Mouse (Mus musculus): ENCODE results near the gene Zdhhc16.

Gene Zdhhc16

DNA sequence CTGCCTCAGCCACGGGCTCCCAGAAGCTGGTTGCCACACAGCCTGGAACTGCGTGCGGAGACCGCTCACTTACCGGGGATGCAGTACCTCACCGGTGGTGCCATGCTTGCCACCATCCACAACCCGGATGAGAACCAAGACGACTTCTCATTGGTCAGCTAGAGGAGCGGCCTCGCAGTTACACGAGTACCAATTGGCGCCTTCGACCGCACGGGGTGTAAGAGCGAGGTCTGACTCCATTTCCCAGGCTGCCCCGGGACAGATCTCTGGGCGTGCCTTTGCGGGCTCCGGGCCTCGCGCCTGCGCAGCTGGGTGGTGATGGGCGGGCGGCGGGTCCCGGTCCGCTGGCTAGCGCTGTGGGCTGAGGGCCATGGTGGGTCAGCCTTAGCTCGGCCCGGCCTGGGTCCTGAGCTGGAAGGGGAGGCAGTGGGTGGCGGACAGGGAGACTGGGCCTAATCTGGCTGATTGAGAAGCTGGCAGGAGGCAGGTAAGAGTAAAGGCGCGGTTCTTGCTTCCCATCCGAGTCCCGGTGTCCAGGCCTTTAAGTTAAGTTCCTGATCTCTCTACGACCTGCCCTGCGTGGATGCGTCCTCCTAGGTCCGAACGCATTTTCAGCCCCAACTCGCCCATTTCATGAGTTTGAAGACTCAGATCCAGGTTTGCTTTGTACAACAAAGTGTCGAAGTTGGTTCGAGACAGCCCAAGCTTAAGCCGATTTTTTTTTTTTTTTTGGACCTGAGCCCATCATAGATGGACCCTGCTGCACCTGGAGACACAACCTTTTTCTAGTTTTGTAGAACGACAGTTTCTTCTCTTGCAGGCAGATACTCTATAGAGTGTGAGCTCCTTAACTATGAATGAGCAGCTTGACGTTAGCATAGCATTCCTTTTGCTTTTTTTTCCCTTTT is at the start of gene Zdhhc16, which contains the start of gene Exosc1:
Zdhhc16 (plus strand) TSS at position 302 of the 908 bp plus-strand sequence.
Exosc1 (minus strand) TSS at position 245 of the 908 bp plus-strand sequence.
- peak; percentile 97 for DNase-seq

DNA sequence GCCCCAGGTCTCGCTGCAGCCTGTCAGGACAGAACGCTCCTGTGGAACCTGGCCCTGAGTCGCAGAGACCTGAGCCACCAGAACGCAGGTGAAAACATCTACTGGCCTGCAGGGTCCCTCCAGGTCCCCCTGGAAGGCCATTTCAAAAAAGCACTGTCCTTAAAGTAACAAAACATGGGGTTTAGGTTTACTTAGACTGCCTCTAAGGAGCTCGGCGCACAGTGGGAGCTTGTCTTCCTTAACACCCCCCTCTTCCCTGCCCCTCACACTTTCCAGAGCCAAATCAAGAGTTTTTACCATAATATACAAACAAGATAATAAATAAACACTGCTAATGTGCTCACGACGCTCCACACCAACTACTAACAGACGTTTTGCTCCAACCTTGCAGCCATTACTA is 49.4 kb upstream of the Zdhhc16 start:
- no peak for DNase-seq

DNA sequence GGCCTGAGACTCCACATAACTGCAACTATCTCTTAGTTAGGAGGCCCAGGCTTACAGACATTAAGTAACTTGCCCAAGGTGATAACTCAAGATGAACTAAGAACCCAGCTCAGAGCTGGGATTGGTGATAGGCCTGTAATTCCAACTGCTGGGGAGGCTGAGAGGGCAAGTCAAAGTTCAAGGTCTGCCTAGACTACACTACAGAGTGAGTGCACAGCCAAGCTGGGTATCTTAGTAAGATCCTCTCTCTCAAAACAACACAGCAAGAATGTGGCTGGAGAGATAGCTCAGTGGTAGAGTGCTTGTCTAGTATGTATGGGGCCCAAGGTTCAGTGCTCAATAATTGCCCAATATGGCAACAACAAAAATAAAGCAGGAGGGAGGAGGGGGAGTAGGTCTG is 45.1 kb upstream of the Zdhhc16 start:
- no peak for DNase-seq

DNA sequence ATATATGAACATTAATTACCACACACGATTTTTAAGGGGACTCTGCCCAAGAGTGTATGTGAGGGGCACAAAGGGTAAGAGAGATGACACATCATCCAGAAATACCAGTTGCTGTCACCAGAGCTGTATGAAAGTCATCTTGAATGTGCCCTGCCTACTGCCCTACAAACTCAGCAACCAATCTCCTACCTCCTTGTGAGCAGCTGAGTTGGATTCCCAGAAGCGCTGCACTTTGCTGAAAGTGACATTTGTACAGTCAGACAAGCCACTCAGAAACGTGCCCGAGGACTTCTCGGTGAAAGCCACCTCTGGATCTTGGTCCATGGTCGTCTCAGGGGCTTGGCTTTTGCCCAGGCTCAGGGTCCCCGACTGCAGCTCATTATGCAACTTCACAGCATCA is 38.3 kb upstream of the Zdhhc16 start:
- no peak for DNase-seq

DNA sequence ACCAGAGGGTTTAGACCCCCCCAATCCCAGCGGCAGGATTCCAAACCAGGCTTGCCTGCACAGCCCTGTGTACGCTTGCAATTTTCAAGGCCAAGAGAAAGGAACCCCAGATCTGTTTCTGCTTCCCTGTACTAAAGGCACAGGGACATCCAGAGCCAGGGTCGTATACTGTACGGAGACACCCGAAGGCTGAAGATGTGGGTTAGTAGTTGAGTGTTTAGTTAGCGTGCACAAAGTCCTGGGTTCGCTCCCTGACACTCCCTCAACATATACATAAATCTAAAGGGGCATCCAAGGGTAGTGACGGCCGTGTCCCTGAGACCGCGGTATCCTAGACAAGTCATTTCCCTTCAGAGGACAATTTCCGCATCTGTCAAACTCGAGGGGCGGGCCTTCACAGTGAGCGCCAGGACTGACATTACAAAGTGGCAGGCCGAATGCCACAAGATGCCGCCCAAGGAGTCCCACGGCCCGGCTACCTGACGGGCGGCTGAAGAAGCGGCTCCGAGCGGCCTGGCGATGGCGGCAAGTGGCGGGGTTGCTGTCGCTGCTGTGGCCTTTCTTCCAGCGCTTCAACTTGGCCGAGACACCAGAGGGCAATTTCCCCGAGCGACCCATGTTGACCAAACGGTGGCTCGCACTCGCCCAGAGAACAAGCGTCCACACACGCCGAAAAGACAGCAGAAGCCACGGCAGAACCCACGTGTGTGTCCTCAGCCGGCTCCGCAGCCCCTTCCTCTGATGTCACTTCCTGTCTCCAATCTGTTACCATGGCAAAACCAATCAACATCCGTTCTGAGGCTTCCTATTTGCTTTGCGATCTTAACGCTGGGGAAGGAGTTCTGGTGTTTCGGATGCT is 37.6 kb upstream of the Zdhhc16 start, which contains the start of gene Rrp12:
Rrp12 (minus strand) TSS at position 714 of the 859 bp plus-strand sequence.
- DNase-seq = peak; percentile 70

DNA sequence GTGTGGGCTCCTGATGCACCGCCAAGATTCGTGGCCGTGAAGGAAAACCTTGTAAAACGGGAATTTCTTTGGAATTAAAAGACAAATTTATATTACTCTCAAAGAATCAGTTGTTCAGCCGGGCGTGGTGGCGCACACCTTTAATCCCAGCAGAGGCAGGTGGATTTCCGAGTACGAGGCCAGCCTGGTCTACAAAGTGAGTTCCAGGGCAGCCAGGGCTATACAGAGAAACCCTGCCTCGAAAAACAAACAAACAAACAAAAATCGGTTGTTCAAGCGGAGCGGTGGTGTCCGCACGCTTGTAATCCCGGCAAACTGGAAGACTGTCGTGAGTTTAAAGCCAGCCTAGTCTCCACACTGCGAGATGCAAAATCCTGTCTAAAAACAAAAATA is 37.0 kb upstream of the Zdhhc16 start:
- DNase-seq = no peak

DNA sequence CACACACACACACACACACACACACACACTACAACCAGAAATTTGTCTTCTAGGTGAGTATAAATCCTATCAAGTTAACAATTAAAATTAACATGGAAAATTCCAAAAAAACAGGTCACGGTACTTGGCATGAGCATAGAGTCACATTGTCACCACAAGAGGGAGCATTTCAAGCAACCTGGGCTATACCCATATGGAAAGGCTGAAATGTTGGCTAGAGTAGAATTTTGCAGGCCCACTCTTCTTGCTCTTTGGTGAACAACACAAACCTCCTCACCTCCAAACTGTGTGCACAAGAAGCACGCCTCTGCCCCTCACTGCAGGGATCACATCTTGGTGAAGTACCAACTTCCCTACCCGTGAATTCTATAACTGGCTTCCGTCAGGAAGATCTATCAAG is 34.4 kb upstream of the Zdhhc16 start:
- peak; percentile 35 for DNase-seq

DNA sequence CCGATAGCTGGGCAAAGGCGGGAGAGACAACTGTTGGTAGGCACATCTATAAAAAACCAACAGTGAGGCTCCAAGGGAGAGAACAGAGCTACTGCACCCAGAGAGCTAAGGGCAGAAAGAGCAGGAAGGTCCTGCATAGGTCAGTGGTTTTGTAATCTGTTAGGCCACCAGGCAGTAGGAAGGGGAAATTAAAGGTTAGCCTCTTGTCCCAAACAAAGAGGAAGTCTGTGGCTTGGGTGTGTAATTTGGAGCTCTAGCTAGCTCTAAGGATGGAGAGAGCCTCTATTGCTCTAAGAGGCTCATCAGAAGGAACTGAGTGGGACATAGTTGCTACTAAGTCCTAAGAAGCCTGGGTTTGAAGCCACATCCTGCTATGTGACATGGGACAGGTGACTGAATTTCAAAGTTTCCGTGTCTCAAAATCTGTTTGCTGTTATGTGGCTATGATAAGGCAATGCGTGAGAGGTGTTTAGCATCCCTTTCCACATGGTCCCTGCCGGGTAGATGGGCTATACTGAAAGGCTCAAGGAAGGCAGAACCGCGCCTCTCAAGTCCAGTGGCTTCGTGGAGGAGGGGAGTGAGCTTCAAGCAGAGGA is 32.7 kb upstream of the Zdhhc16 start:
- DNase-seq = no peak

DNA sequence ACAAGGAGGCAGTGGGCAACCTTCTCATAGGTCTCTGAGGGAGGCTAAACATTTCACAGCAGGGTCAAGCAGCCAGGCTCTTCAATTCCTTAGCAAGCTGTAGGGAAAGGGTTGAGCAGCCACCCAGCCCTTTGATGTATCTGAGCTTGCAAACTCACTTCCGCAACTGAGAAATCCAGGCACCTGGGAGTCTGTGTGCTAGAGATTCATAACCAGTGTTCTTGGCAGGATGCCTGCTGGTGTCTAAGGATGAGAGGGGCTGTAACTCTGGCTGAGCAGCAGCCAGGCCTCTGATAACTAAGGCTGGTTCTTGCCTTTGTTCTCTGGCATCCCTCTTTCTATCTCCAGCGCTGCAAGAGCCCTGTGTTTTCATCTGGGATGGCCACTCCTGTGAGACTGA is 31.6 kb upstream of the Zdhhc16 start:
- DNase-seq = no peak

DNA sequence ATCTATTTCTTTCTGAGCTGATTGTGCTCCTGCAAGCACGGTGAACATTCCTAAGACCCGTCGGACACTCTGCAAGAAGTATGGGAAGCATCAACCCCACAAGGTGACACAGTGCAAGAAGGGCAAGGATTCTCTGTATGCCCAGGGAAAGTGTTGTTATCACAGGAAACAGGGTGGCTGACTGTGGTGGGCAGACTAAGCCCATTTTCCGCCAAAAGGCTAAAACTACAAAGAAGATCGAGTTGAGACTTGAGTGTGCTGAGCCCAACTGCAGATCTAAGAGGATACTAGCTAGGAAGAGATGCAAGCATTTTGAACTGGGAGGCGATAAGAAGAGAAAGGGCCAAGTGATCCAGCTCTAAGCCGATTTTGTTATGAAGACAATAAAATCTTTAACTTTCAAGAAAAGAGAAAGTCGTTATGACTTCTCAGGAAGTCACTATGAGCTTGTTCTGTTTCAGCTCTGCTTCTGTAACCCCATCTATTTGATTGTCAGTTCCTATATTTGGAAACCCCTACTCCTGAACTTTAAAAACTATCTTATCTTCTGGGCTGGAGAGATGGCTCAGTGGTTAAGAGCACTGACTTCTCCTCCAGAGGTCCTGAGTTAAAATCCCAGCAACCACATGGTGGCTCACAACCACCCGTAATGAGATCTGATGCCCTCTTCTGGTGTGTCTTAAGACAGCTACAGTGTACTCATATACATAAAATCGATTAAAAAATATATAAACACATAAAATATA is 30.3 kb upstream of the Zdhhc16 start:
- no peak for DNase-seq

DNA sequence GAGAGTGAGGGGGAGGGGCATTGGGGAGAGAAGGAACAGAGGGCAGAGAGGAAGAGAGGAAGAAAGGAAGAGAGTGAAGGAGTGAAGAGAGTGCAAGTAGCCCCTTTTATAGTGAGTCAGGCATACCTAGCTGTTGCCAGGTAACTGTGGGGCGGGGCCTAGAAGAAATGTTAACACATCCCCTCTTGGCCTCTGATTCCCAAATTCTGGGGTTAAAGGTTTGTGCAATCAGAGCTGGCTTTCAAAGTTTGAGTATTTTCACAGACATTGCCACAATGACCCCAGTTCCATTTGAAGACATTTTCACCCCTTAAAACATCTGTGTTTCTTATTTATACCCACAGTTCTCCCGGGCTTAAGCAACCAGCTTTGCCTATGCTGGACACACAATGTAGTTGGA is 28.0 kb upstream of the Zdhhc16 start:
- DNase-seq = no peak

DNA sequence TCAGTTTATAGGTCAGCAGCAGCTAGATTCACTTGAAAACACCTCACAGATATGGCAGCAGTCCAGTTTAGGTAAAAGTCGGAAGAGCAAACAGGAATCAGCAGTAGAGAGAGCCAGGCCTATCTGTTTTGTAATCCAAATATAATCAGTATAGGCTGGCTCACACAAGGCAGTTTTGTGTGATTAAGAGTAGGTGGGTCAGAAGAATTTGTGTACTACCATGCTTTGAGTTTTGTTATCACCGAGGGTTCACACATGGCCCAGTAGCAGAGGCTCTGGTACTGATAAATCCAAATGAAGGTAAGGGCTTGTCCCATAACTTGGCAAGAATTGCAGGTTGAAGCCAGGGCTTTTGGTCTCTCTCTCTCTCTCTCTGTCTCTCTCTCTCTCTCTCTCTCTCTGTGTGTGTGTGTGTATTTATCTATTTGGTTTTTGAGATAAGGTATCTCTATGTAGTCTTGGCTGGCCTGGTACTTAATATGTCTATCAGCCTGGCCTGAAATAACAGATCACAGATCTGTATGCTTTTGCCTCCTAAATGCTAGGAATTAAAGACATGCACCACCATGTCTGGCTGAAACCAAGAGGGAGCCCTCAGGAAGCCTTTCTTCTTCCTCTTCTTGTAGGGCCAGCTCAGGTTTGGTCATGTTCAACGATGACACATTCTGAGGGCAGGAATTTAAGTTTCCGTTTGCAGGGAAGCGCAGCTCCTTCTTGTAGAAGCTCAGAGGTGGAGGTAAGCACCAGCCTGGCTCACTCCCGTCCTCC is 26.8 kb upstream of the Zdhhc16 start:
- no peak for DNase-seq

DNA sequence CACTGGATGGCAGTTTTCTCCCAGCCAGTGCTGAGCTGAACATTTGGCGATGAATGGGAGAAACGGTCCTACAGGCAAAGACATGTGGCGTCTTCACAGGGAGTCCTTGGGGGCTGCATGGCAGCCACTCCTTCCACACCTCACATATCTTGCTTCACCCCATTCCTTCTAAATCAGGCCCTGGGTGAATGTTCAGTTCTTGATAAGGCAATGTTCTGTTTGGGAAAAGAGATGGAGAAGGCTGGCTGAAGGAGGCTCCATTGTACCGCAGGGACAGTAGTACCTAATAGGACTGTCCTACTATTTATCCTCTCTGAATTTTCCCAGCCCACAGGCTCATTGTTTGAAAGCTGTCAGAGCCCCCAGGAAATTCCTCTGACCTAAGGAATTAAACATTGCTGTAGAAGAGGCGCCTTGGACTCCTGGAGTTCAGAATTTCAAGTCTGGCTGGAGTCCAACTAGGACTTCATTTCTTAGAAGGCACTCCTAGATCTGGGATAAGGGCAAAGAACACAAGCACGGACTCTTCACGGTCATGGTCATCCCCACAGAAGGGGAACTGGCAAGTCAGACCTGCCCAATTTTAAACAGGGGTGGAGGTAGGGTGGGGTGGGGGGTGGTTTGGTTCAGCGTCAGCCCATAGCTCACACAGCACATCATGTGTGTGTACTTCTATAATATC is 26.1 kb upstream of the Zdhhc16 start:
- DNase-seq = no peak

DNA sequence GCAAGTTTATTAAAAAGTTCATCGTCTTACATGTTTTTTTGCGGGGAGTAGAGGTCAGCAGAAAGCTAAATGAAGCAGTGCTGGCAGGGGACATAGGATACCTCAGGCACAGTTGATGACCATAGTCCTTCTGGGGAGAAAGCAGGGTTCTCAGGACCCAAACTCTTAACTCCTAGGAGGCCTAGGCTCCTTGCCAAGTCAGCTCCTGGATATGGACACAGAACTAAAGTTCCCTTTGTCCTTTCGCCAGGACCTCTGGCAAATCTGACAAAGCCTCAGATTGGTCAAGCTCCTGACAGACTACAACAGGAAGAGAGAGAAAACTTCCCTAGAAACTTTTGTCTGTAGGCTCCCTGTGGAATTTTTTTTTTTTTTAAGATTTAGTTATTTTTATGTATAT is 24.5 kb upstream of the Zdhhc16 start:
- no peak for DNase-seq

DNA sequence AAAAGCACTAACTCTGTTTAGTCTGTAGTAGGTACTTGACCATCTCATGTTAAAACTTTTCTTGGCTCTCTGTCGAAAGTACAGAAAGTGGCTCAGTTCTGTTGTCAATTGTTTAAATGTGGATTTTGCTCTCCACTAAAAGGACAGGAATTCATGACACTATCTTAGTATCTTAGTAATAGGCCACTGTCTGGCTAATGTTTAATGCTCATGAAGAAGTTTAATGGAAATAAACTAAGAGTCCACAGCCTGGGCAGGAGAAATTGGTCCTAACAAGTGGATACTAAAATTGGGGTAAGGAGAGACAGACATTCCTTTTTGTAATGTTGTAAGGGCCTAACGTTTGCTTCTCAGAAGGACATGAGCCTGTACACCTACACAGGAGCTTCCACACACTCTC is 22.9 kb upstream of the Zdhhc16 start:
- no peak for DNase-seq

DNA sequence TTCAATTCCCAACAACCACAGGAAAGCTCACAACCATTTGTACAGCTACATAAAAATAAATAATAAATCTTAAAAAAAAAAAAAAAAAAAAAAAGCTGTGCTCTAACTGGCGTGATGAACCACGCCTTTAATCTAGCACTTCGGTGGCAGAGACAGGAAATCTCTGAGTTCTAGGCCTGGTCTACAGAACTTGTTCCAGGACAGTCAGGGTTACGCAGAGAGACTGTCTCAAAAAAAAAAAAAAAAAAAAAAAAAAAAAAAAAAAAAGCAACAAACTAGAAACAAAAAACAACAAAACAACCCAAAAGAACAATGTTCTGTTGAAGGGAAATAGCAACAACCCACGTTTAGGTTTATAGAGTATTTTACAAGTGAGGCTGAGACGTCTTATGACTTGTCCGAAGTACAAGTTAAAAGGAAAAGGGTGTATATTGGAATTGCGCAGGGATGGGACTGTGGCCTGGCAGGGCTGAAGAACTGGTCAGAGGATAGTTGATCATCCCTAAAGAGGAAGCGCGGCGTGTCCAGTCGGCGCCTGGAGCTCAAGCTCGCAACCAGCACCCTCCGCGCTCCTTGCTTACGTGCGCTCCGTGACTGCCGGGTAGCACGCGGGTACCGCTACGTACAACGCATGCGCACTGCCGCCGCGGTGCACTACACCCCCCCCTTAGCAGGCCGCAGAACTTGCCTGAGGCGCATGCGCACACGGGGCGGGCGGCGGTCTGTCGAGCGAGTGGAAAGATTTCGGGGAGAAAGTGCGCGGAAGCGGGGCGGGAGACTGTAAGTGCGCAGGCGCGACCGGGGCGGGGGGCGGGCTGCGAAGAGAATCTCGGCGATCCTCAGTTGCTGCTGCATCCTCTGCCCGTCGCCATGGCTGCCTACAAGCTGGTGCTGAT is 21.9 kb upstream of the Zdhhc16 start, which contains the start of gene Pgam1:
Pgam1 (plus strand) TSS at position 746 of the 896 bp plus-strand sequence.
- peak; percentile 97 for DNase-seq

DNA sequence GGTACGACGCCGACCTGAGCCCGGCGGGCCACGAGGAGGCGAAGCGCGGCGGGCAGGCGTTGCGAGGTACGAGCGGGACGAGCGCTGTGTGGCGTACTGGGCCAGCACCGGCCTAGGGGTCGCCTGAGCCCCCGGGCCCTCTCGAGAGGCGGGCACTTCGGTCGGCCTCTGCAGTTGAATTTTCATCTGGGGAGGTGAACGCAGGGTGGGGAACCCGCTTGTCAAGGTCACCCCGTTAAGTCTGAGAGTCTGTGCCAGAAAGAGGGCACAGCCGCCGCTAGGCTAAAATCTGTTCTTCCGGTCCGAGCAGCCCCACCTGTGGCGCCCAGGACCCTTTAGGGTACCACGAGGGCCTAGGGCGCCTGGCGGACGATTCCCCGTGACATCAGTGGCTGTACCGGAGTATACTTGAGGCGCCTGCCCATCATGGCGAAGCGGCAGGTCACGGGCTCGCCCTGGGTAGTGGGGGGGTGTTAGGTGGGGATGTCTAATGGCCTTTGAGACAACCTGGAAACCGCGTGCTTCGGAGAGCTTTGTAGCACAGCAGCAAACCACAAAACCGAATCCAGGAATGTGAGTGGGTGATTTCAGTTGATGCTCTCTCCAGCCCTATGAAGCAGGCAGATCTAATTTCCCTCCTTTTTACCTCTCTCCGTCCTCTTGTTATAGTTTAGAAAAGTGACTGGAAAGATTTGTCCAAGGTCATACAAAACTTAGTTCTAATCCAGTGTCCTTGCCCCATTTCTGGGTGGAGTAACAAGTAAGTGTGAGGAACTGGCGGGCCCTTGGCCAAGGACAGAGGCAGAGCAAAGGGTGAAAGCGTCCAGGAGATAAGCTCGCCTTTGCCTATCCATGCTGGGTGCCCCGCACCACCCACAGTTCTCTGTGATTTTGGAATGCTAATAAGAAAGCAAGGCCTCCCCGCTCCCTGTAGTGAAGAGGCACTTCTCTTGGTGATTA is 20.9 kb upstream of the Zdhhc16 start:
- DNase-seq = peak; percentile 62

DNA sequence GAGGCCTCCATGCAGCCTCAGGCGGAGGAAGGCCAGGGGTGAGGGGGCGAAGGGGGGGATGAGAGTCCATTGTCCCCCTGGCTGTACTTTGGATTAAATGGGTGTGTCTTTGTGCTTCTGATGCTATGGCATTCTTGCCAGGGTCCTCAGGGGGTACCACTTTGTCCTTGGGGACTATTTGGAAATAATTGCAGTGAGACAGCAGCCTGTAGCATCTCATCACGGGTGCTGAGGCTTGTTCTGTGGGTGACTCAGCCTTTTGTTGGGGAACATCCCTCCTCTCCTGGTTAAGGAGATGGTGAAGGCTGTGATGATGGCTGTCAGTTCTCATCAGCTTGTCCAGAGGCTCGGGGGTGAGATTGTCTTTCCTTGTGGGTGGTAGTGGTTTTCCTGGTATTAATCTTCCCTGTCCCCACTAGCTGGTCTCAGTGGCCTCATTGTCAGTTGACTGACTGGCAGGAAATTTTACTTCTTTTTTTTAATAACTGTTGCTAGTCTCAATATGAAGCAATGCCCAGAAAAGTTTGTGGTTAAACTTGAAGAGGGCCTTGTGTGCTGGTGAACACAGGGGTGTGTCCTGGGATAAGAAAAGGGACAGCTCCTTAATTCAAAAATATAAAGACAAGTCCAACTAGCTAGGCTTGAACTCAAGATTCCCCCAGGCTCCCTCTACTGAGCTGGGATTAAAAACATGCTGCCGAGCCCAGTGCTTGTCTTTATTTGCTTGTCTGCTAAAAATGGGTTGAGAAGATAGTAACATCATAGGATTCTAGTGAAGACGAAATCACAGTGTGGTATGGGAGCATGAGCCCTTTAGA is 19.3 kb upstream of the Zdhhc16 start:
- no peak for DNase-seq
